In the genomic region with DNA sequence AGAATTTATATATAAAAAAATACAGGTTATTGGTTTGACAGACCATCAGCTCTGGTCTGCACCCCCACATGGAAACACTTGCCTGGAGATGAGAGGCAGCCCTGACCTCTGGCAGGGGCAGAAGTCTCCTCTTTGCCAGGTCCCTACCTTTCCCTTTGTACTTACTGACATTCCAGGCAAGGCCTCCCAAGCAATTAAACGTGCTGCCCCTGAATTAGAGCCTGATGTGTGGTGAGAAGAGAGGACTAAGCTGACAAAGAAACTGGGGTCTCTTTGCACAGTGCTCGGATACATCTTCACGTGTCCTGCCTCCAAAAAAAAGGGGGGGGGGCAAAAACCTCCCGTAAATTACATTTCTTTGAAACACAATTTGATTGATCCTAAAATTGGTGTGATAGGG, we compare ENCODE assay signal across 23 mouse cellular contexts.
"Had no signal": no experiment of that assay in that cellular context is flagged by ENCODE, and none has a peak within 500 bp of the region (broad histone marks: within the 10 kb centered on the region; RNA-seq: fewer than 3 reads in every experiment).

No protein-coding gene starts in this region.

- H3K4me1 ChIP-seq: liver, embryonic 12.5 days; liver, embryonic 15.5 days; megakaryocyte, embryonic 14.5 days; midbrain, embryonic 10.5 days; neural tube, embryonic 13.5 days; stomach, embryonic 15.5 days had no signal

- H3K27me3 ChIP-seq: limb, embryonic 12.5 days; liver, embryonic 12.5 days; liver, embryonic 15.5 days; lung, embryonic 15.5 days; megakaryocyte, embryonic 14.5 days; midbrain, embryonic 13.5 days; neural tube, embryonic 13.5 days; stomach, embryonic 15.5 days had no signal

- H3K4me2 ChIP-seq: limb, embryonic 12.5 days; liver, embryonic 12.5 days; liver, embryonic 15.5 days; lung, embryonic 15.5 days; midbrain, embryonic 13.5 days; neural tube, embryonic 13.5 days; stomach, embryonic 15.5 days had no signal

- H3K9ac ChIP-seq: limb, embryonic 12.5 days; liver, embryonic 12.5 days; liver, embryonic 15.5 days; lung, embryonic 15.5 days; midbrain, embryonic 13.5 days; neural tube, embryonic 13.5 days; stomach, embryonic 15.5 days had no signal

- H3K27ac ChIP-seq: kidney, postnatal 0 days; layer of hippocampus, adult 2 months; left cerebral cortex, adult 2 months; limb, embryonic 12.5 days; liver, embryonic 12.5 days; liver, embryonic 15.5 days; lung, embryonic 15.5 days; midbrain, embryonic 10.5 days; midbrain, embryonic 13.5 days; neural tube, embryonic 13.5 days; stomach, embryonic 15.5 days had no signal

- H3K36me3 ChIP-seq: limb, embryonic 12.5 days; liver, embryonic 12.5 days; liver, embryonic 15.5 days; lung, embryonic 15.5 days; midbrain, embryonic 10.5 days; midbrain, embryonic 13.5 days; neural tube, embryonic 13.5 days; stomach, embryonic 15.5 days had no signal

- ATAC-seq: liver, embryonic 12.5 days; midbrain, embryonic 13.5 days; midbrain, embryonic 16.5 days had no signal

- H3K9me3 ChIP-seq: liver, embryonic 12.5 days; liver, embryonic 15.5 days; lung, embryonic 15.5 days; megakaryocyte, embryonic 14.5 days; midbrain, embryonic 10.5 days; neural tube, embryonic 13.5 days; stomach, embryonic 15.5 days had no signal

- H3K4me3 ChIP-seq: layer of hippocampus, adult 2 months; left cerebral cortex, adult 2 months; limb, embryonic 12.5 days; liver, embryonic 12.5 days; liver, embryonic 15.5 days; lung, embryonic 15.5 days; megakaryocyte, embryonic 14.5 days; midbrain, embryonic 10.5 days; midbrain, embryonic 13.5 days; myocyte; neural tube, embryonic 13.5 days; stomach, embryonic 15.5 days had no signal

- DNase-seq: kidney, postnatal 25 days; layer of hippocampus, postnatal 36 days; liver; lung, adult 18-20 months; lung, postnatal 10 days; lung, postnatal 36 days; right cerebral cortex, postnatal 25 days; spleen, adult 18-20 months; thymus, postnatal 25 days had no signal
